Mouse (Mus musculus): ENCODE measurements at regions not wholly inside any gene's neighbourhood (a gene's known extent, or its start where the extent isn't known, plus 50 kb on each side); places are given as distances from the start of the nearest gene placed in this dataset.
"Not testable (repeated sequence)": the region's sequence is repeated elsewhere in the genome, so short reads cannot be mapped to it uniquely, and the experiment has no call there.

DNA sequence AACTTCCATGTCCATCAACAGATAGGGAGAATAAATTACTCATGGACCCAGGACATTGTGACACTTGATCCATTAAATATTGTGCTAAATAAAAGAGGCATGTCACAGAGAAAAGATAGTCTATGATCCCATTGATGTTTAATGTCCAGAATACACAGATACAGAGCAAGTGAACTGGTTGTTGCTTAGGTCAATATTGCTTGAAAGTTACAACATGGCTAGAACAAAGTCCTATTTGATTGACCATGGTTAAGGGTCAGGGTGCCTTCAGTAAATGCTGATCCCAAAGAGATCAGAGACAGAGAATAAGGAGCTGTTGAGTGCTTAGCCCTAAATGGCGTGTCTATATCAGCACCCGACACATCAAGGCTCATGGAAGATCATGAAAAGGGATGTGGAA is 50.7 kb upstream of the Cyp3a41b start:
- intact Hi-C loops (cut with DNase I) = loop anchor here (10.0 kb wide), 2 partner anchors 160 kb away; no protein-coding TSS in a partner anchor
- not testable (repeated sequence) for DNase-seq

Data from heart, postnatal 14 days (tissue).